Mouse (Mus musculus) stomach, postnatal 0 days (tissue): Measurements from ENCODE around the gene Ltbp1.

Experiments
- CTCF ChIP-seq: IDR thresholded peaks from 2 replicates; pipeline ENCODE4 v1.5.1; 2016; ENCODE audit warnings: antibody characterized with exemption, low read depth, mild to moderate bottlenecking, moderate library complexity
- EP300 ChIP-seq: optimal IDR thresholded peaks from 2 replicates; pipeline ENCODE3; 2016; ENCODE audit warnings: antibody characterized with exemption

GRCm38 (mm10) chr17:75118896-75119295 is 113.5 kb downstream of the Ltbp1 start:
- peak; percentile 46 for TF ChIP-seq CTCF
- TF ChIP-seq EP300 = no peak
